Mouse (Mus musculus) left cerebral cortex, postnatal 14 days (tissue): ENCODE data around the gene Fry. TPM values are rescaled to one million over a fixed set of nuclear protein-coding genes. Genes with fewer than 3 reads are reported as not detected.

Source experiments
- DNase-seq, 2 experiments: peaks; one replicate each; pipeline ENCODE4 v3.0.0; 2021 to 2022; ENCODE audit warnings: low spot score in 2 of 2, mixed read lengths in 1 of 2
- intact Hi-C: fragments of 180-260 bp; cut with DNase I; formaldehyde crosslinking; loops from one replicate; pipeline ENCODE4 v1.15.1; 2025
- total RNA-seq, 2 experiments: library from RNA; stranded (reverse); gene quantifications; 2 replicates each; pipeline ENCODE4 v1.2.3; 2021

Fry gene
- total RNA-seq, 2 experiments from 2014 or later: 189 to 195 TPM

DNA sequence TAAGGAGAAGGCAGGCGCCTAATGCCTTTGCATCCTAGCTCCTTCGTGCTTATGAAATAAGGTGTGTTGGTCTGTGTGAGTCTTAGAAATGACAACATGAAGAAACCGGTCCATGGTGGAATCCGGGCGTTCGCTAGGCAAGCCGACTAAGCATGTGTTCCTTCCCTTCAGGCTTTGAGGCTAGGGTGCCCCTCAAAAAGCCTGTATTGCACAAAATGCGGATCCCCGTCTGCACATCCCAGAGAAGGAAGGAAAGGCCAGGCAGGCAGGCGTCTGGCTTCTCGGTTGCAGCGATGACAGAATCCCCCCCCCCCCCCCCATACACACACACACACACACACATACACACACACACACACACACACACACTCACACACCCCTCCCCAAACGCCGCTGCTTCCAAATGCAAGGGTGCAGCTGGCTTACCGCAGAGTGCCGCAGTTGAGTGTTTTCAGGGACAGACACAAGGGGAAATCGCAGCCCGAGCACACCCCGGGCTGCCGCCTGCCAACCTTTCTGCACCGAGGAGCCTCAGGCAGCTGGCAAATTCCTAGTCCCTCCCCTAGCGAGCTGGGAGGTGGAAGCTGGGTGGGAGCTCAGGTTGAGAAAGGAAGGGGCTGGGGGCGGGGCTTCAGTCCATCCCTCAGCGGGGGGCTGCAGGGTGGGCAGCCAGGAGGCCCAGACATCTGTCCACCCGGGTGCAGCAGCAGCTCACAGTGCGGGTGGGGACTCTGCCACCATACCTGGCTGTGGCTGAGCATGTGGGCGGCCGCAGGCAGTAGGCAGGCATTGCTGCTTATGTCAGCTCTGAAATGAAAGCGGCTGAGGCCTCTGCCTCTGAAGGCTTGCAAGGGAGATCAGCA lies 141.0 kb downstream of the Fry start:
- peak; percentile 75 to 87 for DNase-seq
- intact Hi-C loops: no loop called here

DNA sequence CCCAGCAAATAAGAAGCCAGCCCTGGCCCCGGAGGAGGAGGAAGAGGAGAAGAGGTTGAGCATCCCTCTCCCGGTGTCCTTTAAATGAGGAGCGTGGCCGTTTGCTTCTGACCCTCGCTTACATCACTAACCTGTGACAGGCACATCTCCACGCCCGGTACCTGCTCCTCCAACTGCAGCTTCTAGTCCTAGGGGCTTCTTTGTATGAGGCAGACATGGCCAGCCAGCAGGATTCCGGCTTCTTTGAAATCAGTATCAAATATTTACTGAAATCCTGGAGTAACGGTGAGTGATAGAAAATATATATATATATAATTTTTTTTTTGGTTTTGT lies 141.6 kb downstream of the Fry start:
- intact Hi-C loops: no loop called here
- DNase-seq: no peak

DNA sequence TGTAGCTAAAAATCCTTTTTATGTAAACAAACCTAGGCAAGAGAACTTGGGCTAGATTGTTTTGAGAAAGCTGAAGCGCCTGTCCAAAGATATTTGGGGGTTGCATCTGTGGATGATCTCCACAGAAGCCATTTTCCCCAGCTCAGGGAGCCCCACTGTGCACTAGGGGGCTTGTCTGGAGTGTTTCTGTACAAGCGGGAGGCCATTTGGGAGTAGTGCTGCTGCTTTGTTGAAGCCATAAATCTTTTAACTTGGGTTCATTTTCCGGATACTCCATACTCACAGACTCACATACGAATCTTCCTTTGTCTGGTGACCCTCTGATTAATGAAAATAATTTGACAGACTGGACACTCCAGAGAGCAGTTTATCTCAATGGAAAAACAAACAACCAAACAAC lies 142.9 kb downstream of the Fry start:
- intact Hi-C loops: no loop called here
- DNase-seq: no peak

DNA sequence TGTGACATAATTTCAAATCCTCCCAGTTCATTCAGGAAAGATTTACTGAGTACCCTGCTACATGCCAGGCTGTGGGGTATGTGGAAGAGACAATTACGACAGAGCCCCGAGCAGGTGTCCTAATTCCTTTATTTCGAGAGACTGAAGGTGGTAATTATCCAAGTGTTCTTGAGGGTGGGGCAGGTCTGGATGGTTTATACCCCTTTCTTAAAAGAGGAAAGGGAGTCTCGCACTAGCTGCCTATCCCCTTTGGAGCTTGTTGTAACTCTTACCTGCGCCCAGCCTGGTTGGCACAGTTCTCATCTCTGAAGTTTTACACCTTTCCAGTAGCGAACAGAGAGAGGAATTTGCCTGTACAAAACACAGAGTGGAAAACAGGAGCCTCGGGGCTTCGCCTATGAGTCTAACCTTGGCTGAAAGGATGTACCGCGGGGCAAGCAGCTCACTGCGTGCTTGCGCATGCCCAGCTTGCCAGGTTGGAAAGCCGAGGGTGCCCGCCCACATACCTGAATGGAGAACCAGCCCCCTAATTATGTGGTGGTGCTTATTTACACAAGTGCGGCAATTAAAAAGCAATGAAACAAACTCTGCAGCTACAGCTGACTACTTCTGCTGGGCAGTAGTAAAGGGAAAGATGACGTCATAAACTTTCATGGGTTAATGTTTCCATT lies 143.7 kb downstream of the Fry start:
- DNase-seq: peak in 1 of 2 experiments; percentile 39
- intact Hi-C loops: no loop called here

DNA sequence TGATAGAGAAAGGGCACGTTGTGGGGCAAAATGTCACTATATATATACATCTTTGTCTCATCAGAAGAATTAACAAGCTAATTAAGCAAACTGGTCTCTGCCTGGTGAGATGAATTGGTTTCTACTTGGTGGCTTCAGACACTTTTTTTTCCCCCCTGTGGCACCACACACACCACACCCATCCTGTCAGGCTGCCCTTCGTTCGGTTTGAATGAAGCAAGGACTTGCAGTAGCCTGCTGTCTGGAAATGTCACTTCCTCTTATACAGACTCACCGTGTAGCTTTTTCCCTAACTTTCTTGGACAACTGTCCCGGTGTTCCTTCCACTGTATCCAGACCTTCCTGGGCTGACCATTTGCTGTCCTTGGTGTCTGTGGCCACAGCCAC lies 144.3 kb downstream of the Fry start:
- DNase-seq: no peak
- intact Hi-C loops: no loop called here

DNA sequence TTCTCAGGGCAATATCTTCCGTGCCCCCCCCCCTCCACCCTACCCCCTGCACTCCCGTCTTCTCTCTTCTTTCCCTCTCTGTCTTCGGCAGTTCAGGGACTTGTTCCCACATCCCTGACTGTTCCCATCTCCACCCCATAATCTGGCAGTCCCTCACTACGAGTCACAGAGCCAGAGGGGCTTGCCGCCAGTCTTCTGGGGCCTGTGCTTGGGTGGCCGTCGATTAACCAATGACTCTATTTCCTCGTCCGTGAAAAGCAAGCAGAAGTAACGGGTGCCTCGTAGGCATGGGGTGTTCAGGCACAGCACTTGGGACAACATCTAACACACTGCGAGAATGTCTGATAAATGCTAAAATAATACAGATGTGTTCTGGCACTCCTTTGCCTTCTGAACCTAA lies 144.7 kb downstream of the Fry start:
- no peak for DNase-seq
- intact Hi-C loops: no loop called here

DNA sequence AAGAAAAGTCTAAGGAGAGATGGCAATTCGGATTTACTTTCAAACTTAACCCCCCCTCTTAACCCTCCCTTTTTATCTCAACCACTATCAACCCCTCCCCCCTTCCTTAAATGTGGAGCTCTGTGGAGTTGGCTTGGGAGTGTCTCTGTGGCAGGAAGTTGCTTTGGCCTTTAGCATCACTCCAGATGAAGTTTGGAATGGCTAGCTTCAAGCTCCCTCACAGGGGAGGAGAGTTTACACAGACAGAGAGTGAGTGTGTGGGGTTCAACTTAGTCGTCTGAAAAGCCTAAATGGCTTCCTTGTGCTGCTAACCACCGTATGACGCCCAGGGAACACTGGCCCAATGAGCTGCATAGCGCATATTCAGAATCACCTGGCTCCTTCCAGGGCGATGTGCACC lies 145.2 kb downstream of the Fry start:
- no peak for DNase-seq
- intact Hi-C loops: no loop called here

DNA sequence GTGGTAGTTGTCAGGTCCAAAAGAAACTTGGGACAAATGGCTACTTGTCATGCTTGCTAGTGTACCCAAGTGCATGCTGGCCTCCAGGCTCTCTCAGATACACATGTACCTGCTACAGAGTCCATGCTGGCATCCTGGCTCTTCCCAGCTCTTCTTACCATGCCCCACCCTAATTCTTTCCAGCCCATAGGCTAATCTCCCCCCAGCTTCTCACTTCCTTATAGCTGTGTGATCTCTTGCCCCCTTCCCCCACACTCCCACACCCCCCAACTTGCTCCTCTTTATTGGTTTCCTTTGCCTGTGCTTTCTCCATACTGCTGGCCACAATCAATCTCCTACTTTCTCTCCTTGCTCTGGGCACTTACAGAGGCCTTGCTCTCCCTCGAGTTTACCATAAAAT lies 146.6 kb downstream of the Fry start:
- intact Hi-C loops: no loop called here
- no peak for DNase-seq

DNA sequence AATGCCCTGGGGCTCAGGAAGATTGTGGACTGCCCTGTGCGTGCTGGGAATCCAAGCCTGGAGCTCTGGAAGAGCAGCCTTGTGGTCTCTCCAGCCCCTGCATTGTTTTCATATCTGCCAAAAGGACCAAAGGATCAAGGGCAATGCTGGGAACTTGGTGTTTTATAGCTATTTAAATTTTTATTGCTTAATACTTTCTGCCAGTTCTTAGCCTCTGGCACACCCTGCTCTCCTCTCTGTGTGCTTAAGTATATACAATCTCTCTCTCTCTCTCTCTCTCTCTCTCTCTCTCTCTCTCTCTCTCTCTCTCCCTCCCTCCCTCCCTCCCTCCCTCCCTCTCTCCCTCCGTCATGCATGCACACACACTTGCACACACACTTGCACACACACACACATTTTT lies 147.5 kb downstream of the Fry start:
- DNase-seq: no peak
- intact Hi-C loops: no loop called here

DNA sequence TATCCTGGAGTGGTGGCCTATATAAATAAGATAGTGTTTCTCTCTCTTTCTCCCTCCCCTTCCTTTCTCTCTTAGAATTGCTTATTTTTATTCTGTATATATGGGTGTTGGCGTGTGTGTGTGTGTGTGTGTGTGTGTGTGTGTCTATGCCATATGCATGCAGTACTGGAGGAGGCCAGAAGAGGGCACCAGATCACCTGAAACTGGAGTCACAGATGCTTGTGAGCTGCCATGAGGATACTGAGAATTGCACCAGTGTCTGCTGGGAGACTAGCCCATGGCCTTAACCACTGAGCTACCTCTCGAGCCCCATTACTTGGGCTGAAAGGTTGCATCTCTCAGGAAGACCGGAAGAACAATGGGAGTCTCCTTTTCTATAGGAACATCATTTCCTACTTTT lies 149.8 kb downstream of the Fry start:
- intact Hi-C loops: no loop called here
- no peak for DNase-seq

DNA sequence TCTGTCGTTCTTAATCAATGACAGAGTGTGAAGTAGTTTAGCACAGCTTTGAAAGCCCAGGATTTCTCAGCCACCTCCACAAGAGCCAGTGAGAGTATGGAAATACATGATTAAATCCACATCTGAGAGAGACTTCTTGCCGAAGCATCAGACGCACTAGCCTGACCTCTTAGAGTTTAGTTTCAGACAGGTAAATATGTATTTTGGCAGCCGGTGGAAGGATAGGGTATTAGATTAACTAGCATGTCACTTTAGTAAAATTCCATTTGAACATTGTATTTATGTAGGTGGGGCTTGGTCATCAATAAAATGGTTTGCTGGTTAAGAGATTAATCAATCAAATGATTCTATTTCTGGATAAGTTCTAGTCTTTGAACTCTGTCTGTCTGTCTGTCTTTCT lies 152.0 kb downstream of the Fry start:
- intact Hi-C loops: no loop called here
- DNase-seq: no peak

DNA sequence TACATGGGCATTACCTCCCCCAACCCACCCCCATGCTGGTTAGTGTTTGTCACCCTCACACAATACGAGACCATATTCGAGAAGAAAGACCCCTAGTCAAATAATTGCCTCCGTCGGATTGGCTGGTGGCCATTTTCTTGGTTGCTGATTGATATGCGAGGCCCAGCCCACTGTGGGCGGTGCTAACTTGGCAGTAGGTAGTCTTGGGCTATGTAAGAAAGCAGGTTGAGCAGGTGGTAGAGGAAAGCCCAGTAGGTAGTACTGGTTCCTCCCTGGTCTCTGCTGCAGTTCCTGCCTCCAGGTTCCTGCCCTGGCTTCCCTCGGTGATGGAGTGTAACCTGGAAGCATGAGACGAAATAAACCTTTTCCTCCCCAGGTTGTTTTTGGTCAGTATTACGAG lies 153.7 kb downstream of the Fry start:
- no peak for DNase-seq
- intact Hi-C loops: no loop called here

DNA sequence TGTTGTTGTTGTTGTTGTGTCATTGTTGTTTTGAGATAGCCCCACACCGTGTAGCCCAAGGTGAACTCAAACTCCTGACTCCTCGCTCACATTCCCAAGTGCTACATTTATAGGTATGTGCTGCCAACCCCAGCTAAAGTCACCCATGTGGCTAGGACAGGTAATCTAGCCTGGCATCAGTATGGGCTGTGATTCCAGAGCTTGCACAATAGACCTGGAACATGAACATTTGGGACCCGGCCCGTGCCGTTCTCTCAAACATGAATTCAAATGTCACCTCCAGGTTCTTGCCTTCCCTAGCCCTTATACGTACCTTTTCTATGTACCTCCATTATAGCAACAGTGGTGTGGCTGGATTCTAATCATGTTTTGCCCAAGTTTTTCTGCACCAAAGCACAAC lies 156.9 kb downstream of the Fry start:
- no peak for DNase-seq
- intact Hi-C loops: no loop called here

DNA sequence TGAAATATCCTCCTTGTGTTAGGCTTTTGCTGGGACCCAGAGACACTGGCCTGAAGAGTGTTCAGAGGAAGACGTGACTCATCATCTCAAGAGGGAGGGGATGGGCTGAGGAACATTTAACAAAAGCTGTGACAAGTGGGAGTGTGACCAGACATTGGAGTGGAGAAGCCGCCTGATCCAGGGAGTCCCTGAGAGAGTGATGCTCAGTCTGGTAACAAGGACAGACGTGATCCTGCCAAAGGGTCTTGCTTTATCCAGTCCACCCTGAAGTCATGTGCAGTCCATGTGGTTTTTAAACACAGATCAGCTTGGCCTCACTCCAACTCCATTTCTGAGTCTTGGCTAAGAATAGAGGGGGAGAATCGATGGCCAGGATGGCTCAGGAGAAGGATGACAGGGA lies 158.2 kb downstream of the Fry start:
- intact Hi-C loops: no loop called here
- peak in 1 of 2 experiments; percentile 37 for DNase-seq

DNA sequence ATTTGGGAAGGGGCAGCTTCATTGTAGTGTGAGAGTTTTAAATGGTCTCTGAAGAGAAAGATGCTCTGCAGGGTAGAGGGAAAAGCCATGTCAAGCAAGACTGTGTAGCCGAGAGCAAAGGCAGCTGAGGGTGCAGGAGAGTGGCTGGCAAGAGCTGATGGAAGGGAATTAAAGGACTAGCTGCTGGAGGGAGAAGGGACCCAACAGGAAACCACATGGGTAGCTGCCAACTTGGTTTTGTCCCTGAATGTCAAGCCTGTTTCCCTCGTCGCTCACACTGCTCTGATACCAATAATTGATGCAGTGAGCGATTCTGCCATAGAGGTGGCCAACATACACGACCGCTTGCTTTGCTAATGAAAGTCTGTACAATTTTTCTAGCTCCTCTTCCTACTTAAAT lies 160.9 kb downstream of the Fry start:
- intact Hi-C loops: no loop called here
- no peak for DNase-seq

DNA sequence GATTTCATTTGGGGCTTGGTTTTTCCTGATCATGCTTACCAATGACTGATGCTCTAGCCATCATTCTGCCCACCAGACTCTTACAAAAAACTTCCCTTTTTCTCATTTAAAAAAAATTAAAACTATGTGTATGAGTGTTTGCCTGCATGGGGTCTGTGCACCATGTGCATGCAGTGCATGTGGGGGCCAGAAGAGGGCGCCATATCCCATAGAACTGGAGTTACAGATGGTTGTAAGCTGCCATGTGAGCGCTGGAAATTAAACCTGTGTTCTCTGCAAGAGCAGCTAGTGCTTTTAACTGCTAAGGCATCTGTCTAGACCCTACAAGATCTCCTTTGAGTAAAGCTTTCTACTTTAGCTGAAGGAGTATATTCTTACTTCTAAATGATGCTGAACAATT lies 162.6 kb downstream of the Fry start:
- no peak for DNase-seq
- intact Hi-C loops: no loop called here

DNA sequence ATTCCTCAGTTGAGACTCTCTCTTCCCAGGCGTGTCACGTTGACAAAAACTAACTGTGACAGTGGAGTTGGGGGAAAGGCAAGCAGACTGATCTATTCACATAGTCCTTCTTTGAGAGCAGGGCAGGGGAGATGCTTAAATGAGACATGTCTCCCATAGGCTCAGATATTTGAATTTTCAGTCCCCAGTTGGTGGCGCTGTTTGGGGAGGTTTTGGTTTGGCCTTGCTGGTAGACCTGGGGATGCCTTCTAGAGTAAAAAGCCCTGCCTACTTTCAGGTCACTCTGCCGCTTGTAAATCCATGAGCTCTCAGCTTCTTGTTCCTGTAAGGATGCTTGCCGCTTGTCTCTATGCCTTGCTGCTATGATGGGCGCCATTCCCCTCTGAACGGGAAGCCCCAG lies 163.6 kb downstream of the Fry start:
- DNase-seq: no peak
- intact Hi-C loops: no loop called here

DNA sequence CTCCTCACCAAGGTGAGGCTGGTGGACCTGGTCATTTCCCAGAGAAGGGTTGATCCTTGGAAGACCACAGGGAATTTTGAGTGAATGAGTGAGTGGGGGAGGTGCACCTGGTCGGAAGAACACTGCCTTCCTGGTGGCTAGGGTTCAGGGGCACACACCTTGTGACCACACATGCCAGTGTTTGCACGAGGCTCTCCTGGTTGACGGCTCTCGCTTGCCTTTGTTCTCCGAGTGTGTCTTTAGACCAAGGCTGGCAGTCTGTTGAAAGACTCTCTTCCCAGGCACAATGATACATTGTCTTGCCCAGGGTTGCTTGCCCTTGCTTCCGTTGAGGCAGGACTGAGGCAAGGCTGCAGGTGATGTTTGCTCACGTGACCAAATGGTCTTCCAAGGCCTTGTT lies 169.5 kb downstream of the Fry start:
- intact Hi-C loops: no loop called here
- no peak for DNase-seq

DNA sequence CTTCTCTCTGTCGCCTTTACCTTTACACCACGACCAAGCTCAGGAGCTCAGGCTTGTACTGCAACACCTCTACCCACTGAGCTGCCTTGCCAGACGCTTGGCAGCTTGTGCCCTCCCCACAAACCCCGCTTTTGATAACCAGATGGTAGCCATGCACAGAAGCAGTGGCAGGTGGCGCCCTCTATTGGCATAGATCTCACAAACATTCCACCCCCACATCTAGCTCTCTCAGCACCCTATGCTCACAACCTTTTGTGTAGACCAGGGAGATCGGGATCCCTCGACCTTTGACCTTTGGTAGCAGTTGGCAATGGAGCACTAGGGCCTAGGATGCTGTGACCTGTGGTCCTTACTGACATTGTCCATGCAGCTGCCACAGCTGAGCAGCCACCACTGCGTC lies 171.2 kb downstream of the Fry start:
- intact Hi-C loops: no loop called here
- peak in 1 of 2 experiments; percentile 61 for DNase-seq

DNA sequence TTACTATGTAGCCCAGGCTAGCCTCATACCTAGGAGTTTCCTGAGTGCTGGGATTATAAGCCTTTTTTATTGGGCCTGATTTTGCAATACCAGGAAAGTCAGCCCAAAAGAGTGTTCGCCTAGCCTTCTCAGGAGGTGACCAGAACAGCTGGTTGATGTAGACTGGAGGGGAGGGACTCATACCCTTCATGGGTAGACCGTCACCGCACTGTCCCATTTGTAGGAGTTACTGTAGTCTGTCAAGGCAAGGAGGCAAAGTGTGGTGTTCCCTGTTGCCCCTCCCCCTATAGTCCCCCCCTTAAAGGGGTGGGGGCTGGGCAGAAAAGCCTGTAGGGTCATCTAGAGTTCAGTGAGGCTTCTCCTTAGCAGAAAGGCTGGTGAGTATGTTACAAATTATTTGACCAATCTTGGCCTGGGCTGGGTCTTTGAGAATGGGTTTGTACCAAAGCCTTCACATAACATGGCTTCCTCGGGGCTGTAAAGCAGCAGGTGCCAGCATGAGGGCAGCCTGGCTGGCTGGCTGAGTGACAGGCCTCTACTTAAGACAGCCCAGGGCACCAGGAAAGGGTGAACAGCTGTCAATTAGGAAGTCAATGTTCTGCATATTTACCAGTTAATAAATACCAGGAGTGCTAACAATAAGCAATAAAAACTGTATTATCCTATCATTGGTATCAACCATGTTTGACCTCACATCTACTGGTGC lies 172.2 kb downstream of the Fry start:
- DNase-seq: no peak
- intact Hi-C loops: no loop called here

DNA sequence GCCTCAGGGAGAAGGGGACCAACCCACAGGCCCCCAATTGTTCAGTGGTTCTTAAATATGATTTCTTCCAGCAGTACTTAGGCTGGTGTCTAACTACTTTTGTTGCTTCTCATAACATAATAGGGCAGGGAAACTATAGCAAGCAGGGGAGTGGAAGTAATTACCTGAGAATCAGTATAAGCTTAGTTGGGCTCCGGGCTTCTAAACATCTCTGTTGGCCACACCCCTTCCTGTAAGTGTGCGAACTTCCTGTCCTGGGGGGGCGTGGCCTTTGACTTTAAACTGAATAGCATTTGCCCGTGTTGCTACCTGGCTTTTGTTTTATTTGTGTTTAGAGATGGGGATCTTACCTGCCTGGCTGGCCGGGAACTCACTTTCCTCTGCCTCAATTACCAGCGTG lies 172.8 kb downstream of the Fry start:
- no peak for DNase-seq
- intact Hi-C loops: no loop called here
